Mouse (Mus musculus) monocyte, adult 5-6 weeks (primary cell): ENCODE results near the gene Srgap3. TPM values are rescaled to one million over a fixed set of nuclear protein-coding genes. Genes with fewer than 3 reads are reported as not detected.

Experiments
- total RNA-seq: library from RNA; stranded (forward); fragments of 200-1000, 200-491, 200-594 nt; gene quantifications from 3 replicates; pipeline ENCODE4 v1.2.3, GENCODE M21; 2017

The Srgap3 gene
- total RNA-seq, 1 experiment from 2014 or later: 4.5 TPM

Other genes starting within 250 kb of the Srgap3 start
- 43.8 to 77.0 TPM (median 65.1 TPM) in 3 replicates for gene Thumpd3, start 99.0 kb upstream of the Srgap3 start, total RNA-seq
- gene Setd5, start 130.1 kb upstream of the Srgap3 start, total RNA-seq: 50.2 to 111 TPM (median 50.6 TPM) in 3 replicates
- not detected in 3 replicates for gene Lhfpl4, start 248.1 kb upstream of the Srgap3 start, total RNA-seq